Mouse (Mus musculus) hindbrain, embryonic 13.5 days (tissue): ENCODE data around the gene Egfl8. TPM values are rescaled to one million over a fixed set of nuclear protein-coding genes. Genes with fewer than 3 reads are reported as not detected.

Experiments
- ATAC-seq: fragments of 200-750 bp; cut with Nextera tagmentation; 2 replicates; pipeline ENCODE4 v1.8.0; 2017; ENCODE audit warnings: moderate TSS enrichment; ENCODE audit not compliant: low FRiP score
- H3K27ac ChIP-seq: fragments of 300-500 bp; sonication (generic); 2 replicates; pipeline ENCODE4 v1.5.1; 2015; ENCODE audit warnings: inconsistent platforms, mild to moderate bottlenecking, moderate library complexity
- H3K27me3 ChIP-seq: fragments of 300-500 bp; sonication (generic); 2 replicates; pipeline ENCODE4 v1.6.1; 2015; ENCODE audit warnings: mild to moderate bottlenecking, inconsistent platforms
- H3K36me3 ChIP-seq: fragments of 300-500 bp; sonication (generic); 2 replicates; pipeline ENCODE4 v1.6.1; 2015; ENCODE audit warnings: mild to moderate bottlenecking, inconsistent platforms
- H3K4me1 ChIP-seq: fragments of 300-500 bp; sonication (generic); replicated peaks from 2 replicates; pipeline ENCODE4 v1.6.1; 2015; ENCODE audit warnings: inconsistent platforms
- H3K4me2 ChIP-seq: fragments of 300-500 bp; sonication (generic); 2 replicates; pipeline ENCODE4 v1.6.1; 2015; ENCODE audit warnings: inconsistent platforms, mild to moderate bottlenecking, moderate library complexity
- H3K4me3 ChIP-seq: fragments of 300-500 bp; sonication (generic); 2 replicates; pipeline ENCODE4 v1.5.1; 2015; ENCODE audit warnings: mild to moderate bottlenecking, inconsistent platforms
- H3K9ac ChIP-seq: fragments of 300-500 bp; sonication (generic); 2 replicates; pipeline ENCODE4 v1.6.1; 2015; ENCODE audit warnings: mild to moderate bottlenecking, inconsistent platforms
- H3K9me3 ChIP-seq: fragments of 300-500 bp; sonication (generic); 2 replicates; pipeline ENCODE4 v1.6.1; 2016; ENCODE audit warnings: inconsistent platforms
- WGBS: fragments of 180-500 bp; shearing (Covaris S2); methylation state at CpG from one replicate; pipeline ENCODE4 v1.1.7; 2015; 5-methylcytosine and 5-hydroxymethylcytosine counted together
- polyA plus RNA-seq: library from polyadenylated mRNA; unstranded; fragments of >200 nt; fragmentation: Nextera tagmentation; extraction: Ambion mirVana; gene quantifications from 2 replicates; pipeline ENCODE4 v1.2.1, GENCODE M21; 2015

The Egfl8 gene
- polyA plus RNA-seq, 1 experiment from 2014 or later = 12.9 TPM

- Histone ChIP-seq H3K9me3 (no peaks in the 10 kb centered on the region), H3K36me3 (peaks cover 44% of the 10 kb centered on the region), H3K4me3 (no peak overlapping the region), H3K9ac (no peak overlapping the region), H3K4me1 (peaks cover 19% of the 10 kb centered on the region), H3K27ac (no peak overlapping the region), H3K4me2 (no peak overlapping the region), H3K27me3 (no peaks in the 10 kb centered on the region)
- ATAC-seq = no peak
- 90% methylated on average over 9 of the region's 9 CpGs for WGBS
Observed at GRCm38 (mm10) chr17:34623161-34623560, 7.4 kb upstream of the Egfl8 start.

- peaks cover 57% of the 10 kb centered on the region for H3K36me3 ChIP-seq
- 93% methylated on average over 8 of the region's 8 CpGs for WGBS
- no peak overlapping the region for H3K4me2 ChIP-seq
Observed at GRCm38 (mm10) chr17:34621006-34621405, 5.2 kb upstream of the Egfl8 start.

GRCm38 (mm10) chr17:34618999-34619398 is 3.2 kb upstream of the Egfl8 start:
- peaks cover 75% of the 10 kb centered on the region for H3K36me3 ChIP-seq
- H3K4me1 ChIP-seq = no peaks in the 10 kb centered on the region
- H3K9ac ChIP-seq = no peak overlapping the region
- H3K27ac ChIP-seq = no peak overlapping the region
- H3K4me3 ChIP-seq = no peak overlapping the region
- no peaks in the 10 kb centered on the region for H3K9me3 ChIP-seq
- no peak for ATAC-seq
- 12% methylated on average over 6 of the region's 6 CpGs for whole genome bisulfite sequencing
- no peaks in the 10 kb centered on the region for H3K27me3 ChIP-seq
- no peak overlapping the region for H3K4me2 ChIP-seq

More at GRCm38 (mm10) chr17:34621006-34621405, 5.2 kb upstream of the Egfl8 start:
- Histone ChIP-seq H3K4me3 (no peak overlapping the region), H3K9ac (no peak overlapping the region), H3K27me3 (no peaks in the 10 kb centered on the region), H3K9me3 (no peaks in the 10 kb centered on the region), H3K27ac (no peak overlapping the region), H3K4me1 (peaks cover 4% of the 10 kb centered on the region)
- ATAC-seq = no peak

GRCm38 (mm10) chr17:34613830-34614229 is 1.9 kb downstream of the Egfl8 start:
- no peak overlapping the region for H3K9ac ChIP-seq

GRCm38 (mm10) chr17:34613054-34613645 is 2.6 kb downstream of the Egfl8 start:
- Histone ChIP-seq H3K36me3 (peaks cover 76% of the 10 kb centered on the region), H3K4me2 (no peak overlapping the region), H3K27ac (no peak overlapping the region), H3K27me3 (no peaks in the 10 kb centered on the region), H3K4me3 (no peak overlapping the region), H3K4me1 (peaks cover 14% of the 10 kb centered on the region), H3K9ac (no peak overlapping the region), H3K9me3 (no peaks in the 10 kb centered on the region)
- 91% methylated on average over 10 of the region's 11 CpGs for WGBS
- no peak for ATAC-seq

More at GRCm38 (mm10) chr17:34613830-34614229, 1.9 kb downstream of the Egfl8 start:
- peaks cover 7% of the 10 kb centered on the region for H3K4me1 ChIP-seq
- no peak for ATAC-seq
- H3K27me3 ChIP-seq = no peaks in the 10 kb centered on the region
- no peaks in the 10 kb centered on the region for H3K9me3 ChIP-seq
- H3K4me2 ChIP-seq = no peak overlapping the region
- no peak overlapping the region for H3K27ac ChIP-seq
- H3K36me3 ChIP-seq = peaks cover 76% of the 10 kb centered on the region
- WGBS = 85% methylated on average over 10 of the region's 10 CpGs
- H3K4me3 ChIP-seq = no peak overlapping the region

GRCm38 (mm10) chr17:34611050-34611449 is 4.7 kb downstream of the Egfl8 start:
- 0 out of 2 replicates have a peak overlapping the region, but pooled peaks have one; percentile 13 for H3K9ac ChIP-seq
- H3K27me3 ChIP-seq = no peaks in the 10 kb centered on the region
- no peak overlapping the region for H3K4me2 ChIP-seq
- H3K4me1 ChIP-seq = peaks cover 33% of the 10 kb centered on the region
- no peaks in the 10 kb centered on the region for H3K9me3 ChIP-seq
- WGBS = 88% methylated on average over 8 of the region's 8 CpGs
- H3K4me3 ChIP-seq = no peak overlapping the region
- no peak for ATAC-seq
- H3K27ac ChIP-seq = no peak overlapping the region
- peaks cover 63% of the 10 kb centered on the region for H3K36me3 ChIP-seq

- no peak for ATAC-seq
- WGBS = 91% methylated on average over 7 of the region's 7 CpGs
- peaks cover 45% of the 10 kb centered on the region for H3K4me1 ChIP-seq
Observed at GRCm38 (mm10) chr17:34607997-34608396, 7.8 kb downstream of the Egfl8 start.

GRCm38 (mm10) chr17:34606186-34607039 is 9.4 kb downstream of the Egfl8 start:
- Histone ChIP-seq H3K27ac (peak overlapping the region; percentile 94), H3K4me2 (peak overlapping the region; percentile 99), H3K4me3 (peak overlapping the region; percentile 92), H3K27me3 (no peaks in the 10 kb centered on the region), H3K36me3 (peaks cover 22% of the 10 kb centered on the region), H3K9ac (peak overlapping the region; percentile 99), H3K9me3 (no peaks in the 10 kb centered on the region), H3K4me1 (peaks cover 59% of the 10 kb centered on the region)
- no peak for ATAC-seq
- 17% methylated on average over 31 of the region's 32 CpGs for WGBS

More at GRCm38 (mm10) chr17:34607997-34608396, 7.8 kb downstream of the Egfl8 start:
- Histone ChIP-seq H3K4me3 (peak overlapping the region; percentile 92; the same call in 1 of the 2 replicates), H3K4me2 (no peak overlapping the region), H3K27me3 (no peaks in the 10 kb centered on the region), H3K36me3 (peaks cover 32% of the 10 kb centered on the region), H3K27ac (no peak overlapping the region), H3K9me3 (no peaks in the 10 kb centered on the region), H3K9ac (peak overlapping the region; percentile 56; the same call in 1 of the 2 replicates)

GRCm38 (mm10) chr17:34605609-34606008 is 10.2 kb downstream of the Egfl8 start:
- Histone ChIP-seq H3K9ac (peak overlapping the region; percentile 99), H3K27ac (peak overlapping the region; percentile 94), H3K9me3 (no peaks in the 10 kb centered on the region), H3K4me1 (peaks cover 59% of the 10 kb centered on the region), H3K4me2 (peak overlapping the region; percentile 99), H3K27me3 (no peaks in the 10 kb centered on the region), H3K4me3 (peak overlapping the region; percentile 92), H3K36me3 (peaks cover 21% of the 10 kb centered on the region)
- WGBS = 0% methylated on average over 28 of the region's 30 CpGs
- ATAC-seq = peak; percentile 32

- 14% methylated on average over 24 of the region's 24 CpGs for WGBS
- Histone ChIP-seq H3K4me3 (peak overlapping the region; percentile 92), H3K36me3 (peaks cover 22% of the 10 kb centered on the region), H3K4me1 (peaks cover 59% of the 10 kb centered on the region), H3K4me2 (peak overlapping the region; percentile 99), H3K9ac (peak overlapping the region; percentile 99), H3K27ac (peak overlapping the region; percentile 94), H3K27me3 (no peaks in the 10 kb centered on the region), H3K9me3 (no peaks in the 10 kb centered on the region)
- ATAC-seq = no peak
Observed at GRCm38 (mm10) chr17:34604511-34605237, 11.1 kb downstream of the Egfl8 start.

- peaks cover 25% of the 10 kb centered on the region for H3K36me3 ChIP-seq
- H3K4me2 ChIP-seq = peak within 1 kb of the TSS; percentile 99
- H3K27me3 ChIP-seq = no peaks in the 10 kb centered on the region
- ATAC-seq = peak; percentile 89
- peak within 1 kb of the TSS; percentile 99 for H3K9ac ChIP-seq
- WGBS = under 1% methylated on average over 34 of the region's 35 CpGs
- peaks cover 54% of the 10 kb centered on the region for H3K4me1 ChIP-seq
- H3K9me3 ChIP-seq = no peaks in the 10 kb centered on the region
- H3K27ac ChIP-seq = peak within 1 kb of the TSS; percentile 94
- peak within 1 kb of the TSS; percentile 92 for H3K4me3 ChIP-seq
Observed at GRCm38 (mm10) chr17:34604061-34604508, 11.7 kb downstream of the Egfl8 start, which contains the start of gene Agpat1. TSS of gene Agpat1 (plus strand) at chr17:34604262.
